Mouse (Mus musculus) cerebellum, postnatal 25 days (tissue): Measurements from ENCODE around the gene Hibadh.
"Not testable (repeated sequence)": the region's sequence is repeated elsewhere in the genome, so short reads cannot be mapped to it uniquely, and the experiment has no call there.

Experiments used
- DNase-seq, 2 experiments: peaks; one replicate each; pipeline ENCODE4 v3.0.0; 2021; ENCODE audit warnings: mixed read lengths in 2 of 2

Hibadh gene

GRCm38 (mm10) chr6:52640224-52640712 lies at the start of gene Hibadh:
TSS of gene Hibadh (minus strand) at chr6:52640389.
- DNase-seq = peak; percentile 99

- DNase-seq = no peak
Observed at GRCm38 (mm10) chr6:52686901-52687500, 46.8 kb upstream of the Hibadh start.

DNA sequence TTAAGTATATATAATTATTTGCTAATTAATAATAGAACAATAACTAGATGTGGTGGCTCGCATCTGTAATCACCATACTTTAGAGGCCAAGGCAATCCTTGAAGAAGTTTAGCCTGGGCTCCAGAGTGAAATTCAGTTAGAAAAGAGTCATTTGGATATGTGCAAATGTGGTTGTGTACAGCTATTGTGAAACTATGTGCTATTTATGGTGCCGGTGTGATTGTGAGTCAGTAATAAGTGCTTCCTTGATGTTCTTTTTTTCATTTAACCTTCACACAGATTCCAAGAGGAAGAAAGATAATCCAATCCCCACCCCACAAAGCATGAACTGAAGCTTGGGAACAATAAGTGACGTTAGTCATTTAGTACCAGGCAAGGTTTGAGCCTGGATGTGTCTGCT lies 42.4 kb upstream of the Hibadh start:
- no peak for DNase-seq

GRCm38 (mm10) chr6:52681847-52682485 lies 41.8 kb upstream of the Hibadh start:
- DNase-seq = no peak

- DNase-seq = no peak
Observed at GRCm38 (mm10) chr6:52680458-52681032, 40.4 kb upstream of the Hibadh start.

DNA sequence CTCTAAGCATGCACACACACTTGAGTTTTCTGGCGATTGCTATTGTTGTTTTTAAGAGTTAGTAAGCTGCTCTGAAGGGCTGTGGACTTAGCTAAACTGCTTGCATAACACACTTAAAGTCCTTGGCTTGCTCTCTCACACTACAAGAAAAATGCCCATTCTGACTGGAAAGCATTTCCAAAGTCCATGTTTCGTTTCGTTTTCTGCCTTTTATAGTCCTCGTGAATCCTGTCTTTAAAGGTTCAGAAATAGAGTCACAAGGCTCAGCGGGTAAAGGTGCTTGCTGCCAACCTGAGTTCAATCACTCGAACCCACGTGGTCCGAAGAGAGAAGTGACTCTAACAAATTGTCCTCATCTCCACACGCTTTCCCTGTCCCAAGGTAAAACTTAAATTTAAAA lies 39.4 kb upstream of the Hibadh start:
- DNase-seq = no peak

DNA sequence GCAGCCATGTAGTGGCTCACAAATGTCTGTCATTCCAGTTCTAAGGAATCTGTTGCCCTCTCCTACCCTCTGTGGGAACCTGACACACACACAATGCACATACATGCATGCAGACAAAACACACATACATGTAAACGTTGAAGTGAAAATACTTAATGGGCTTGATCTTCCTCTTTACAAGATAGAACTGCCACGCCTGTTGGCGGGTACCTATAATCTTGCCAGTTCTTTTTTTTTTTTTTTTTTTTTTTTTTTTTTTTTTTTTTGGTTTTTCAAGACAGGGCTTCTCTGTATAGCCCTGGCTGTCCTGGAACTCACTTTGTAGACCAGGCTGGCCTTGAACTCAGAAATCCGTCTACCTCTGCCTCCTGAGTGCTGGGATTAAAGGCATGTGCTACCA lies 37.3 kb upstream of the Hibadh start:
- not testable (repeated sequence) for DNase-seq

DNA sequence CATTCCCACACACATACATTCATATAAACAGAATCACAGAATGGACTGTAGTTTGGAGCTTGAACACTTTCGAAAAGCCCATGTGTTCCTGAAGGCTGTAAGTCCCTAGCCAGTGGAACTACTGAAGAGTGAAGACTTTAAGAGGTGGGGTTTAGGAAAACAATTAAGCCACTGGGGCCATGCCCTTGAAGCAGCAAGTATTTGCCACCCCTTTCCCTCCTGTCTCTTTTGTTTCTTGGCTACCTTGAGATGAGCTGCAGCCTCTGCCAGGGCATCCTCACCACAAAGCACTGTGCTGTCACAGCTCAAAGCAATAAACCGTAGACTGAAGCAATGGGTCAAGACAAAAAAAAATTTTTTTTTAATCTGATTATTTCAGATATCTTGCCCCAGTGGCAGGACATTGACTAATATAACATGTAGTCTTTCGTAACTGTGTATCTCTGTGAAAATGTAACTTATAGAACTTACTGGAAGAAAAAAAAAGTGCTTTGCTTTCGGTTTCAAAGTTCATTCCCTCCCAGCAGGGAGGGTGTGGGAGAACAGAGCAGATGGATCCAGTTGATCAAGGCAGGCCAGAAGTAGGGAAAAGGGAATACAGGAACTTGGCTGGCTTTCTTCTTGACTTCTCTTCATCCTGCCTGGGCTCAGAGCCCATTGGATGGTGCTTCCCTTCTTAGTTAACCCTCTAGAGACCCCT lies 35.2 kb upstream of the Hibadh start:
- DNase-seq = no peak

DNA sequence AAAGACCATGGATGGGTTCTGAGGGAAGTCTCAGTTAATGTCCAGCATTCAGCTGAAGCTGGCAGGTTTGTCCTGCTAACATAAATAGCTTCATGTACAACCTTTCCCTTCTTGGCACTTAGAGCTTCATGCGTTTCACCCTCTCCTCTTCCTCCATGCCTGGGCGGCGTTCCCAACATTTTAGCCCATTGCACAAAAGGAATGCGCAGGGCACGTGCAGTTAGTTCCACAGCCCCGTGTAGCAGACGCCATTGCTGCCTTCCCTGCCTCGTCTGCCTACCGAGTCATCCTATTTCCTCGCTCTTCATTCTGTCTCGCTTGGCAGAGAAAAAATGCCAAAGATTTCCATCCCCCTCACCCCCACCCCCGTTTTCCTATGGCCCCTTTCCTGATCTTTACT lies 34.4 kb upstream of the Hibadh start:
- no peak for DNase-seq

DNA sequence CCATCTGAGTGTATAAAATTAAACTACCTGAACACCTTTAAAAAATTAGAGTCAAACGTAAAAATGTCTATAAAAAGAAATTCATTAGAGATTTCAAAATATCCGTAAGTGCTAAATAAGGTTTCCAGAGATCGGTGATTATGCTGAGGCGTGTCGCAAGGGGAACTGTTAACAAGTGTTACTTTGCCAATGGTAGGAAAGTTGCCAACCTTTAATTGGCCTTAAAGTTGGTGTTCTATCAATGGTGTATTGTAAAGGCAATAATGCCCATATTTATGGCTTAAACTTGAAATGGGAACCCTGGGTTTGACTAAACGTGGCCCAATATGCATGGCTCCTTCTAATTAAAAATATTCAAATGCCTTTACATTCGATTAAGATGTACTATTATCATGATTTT lies 33.5 kb upstream of the Hibadh start:
- DNase-seq = no peak

GRCm38 (mm10) chr6:52672539-52672938 lies 32.4 kb upstream of the Hibadh start:
- DNase-seq = no peak

DNA sequence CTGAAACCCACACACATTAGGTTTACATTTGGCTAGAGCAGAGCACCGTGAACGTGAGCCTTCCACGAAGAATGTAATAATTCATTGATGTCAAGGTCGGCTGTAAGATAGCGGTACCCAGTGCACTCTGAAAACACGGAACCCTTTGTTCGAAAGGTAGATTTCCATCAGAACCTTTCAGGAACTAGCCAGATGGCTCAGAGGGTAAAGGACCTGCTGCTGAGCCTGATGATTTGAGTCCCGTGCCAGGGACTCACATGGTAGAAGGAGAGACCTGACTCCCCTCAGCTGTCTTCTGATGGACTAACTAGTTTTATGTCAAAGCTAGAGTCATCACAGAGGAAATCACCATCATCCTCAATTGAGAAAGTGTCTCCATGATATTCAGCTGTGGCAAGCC lies 31.6 kb upstream of the Hibadh start:
- DNase-seq = no peak

GRCm38 (mm10) chr6:52669878-52670277 lies 29.7 kb upstream of the Hibadh start:
- not testable (repeated sequence) for DNase-seq

DNA sequence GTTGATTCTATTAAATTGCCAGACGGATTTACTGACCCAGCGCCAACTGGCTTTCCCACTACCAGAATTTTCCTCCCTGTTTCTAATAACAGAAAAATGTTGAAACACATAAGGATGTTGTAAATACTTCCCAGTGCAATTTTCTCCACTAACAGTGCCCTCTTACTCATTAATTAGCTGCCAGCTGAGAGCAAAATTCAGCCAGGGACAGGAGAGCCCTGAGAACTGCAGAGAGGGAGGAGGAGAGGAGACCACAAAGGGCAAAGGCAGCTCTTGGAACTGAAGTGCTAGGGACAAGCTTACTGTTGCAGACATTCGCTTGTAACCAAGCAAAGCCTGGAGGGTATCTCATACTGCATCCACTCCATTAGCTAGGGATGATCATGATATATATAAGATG lies 27.5 kb upstream of the Hibadh start:
- DNase-seq = no peak

GRCm38 (mm10) chr6:52663021-52663420 lies 22.8 kb upstream of the Hibadh start:
- DNase-seq = no peak

- DNase-seq = no peak
Observed at GRCm38 (mm10) chr6:52655266-52655665, 15.1 kb upstream of the Hibadh start.

DNA sequence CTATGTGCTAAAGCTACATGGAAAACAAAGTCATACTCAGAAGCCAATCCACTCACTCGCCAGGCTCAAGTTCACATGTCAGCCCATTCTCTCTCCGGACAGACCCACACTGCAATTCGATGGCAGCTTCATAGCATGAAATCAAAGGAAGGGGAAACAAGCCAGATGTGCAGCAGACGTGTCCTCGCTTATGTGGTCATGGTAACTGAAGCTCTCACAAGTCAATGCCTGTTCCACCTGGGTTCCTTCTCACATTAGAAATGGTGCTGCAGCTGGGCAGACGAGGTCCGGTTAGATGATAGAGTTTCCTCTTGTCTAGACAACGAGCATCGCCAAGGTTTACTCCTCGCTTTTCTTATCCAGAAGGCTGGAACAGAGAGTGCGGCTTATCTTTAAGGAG lies 8.6 kb upstream of the Hibadh start:
- DNase-seq = no peak

- no peak for DNase-seq
Observed at GRCm38 (mm10) chr6:52648031-52648430, 7.8 kb upstream of the Hibadh start.

- no peak for DNase-seq
Observed at GRCm38 (mm10) chr6:52645926-52646325, 5.7 kb upstream of the Hibadh start.

DNA sequence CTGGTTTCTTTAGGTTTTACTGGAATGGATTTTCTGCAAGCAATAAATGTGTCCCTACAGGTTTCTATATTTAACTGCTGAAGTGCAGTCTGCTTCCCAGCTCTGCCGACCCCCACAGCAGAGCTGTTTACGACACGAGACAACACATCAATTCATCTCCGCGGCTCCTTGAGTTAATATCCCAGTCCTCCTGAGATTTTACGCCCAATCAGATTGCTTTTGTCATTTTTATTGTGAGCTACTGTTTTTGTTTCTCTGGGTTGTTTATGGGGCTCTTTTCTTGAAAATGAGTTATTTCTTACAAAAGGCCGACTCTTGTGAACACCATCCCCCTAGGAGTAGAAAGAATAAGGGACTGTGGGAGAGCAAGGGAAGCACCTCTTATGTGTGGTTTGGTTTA lies 2.0 kb upstream of the Hibadh start:
- no peak for DNase-seq

- no peak for DNase-seq
Observed at GRCm38 (mm10) chr6:52641076-52641475, 887 bp upstream of the Hibadh start.

DNA sequence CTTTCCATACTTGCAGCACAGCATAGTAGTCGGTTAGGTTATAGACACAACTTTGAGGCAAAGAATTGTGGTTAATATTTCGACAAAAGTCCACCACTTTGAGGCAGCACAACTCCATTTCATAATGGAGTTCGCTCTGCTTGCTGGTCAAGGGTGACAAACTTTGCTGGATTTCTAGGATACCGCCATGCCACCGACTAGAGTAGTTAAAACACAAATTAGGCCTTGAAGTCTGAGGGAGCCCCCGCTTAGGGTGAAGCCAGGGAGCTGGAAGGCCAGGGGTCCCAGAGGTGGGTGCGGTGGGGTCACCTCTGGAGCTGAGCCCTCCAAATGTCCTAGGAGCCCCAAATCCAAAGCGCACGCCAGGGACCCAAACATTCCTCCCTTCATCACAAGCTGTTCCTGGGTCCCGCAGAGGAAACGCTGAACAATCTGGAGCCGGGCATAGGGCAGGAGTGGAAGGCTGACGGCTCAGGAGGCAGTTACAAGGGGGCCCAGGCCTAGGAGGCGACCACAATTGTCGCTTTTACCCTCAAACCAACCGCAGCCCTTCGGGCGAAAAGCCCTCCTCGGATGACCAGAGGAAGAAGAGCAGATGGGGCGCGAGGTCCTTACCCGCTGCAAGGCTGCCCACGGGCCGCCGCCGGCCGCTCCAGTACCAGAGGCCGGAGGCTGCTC lies 504 bp downstream of the Hibadh start:
- no peak for DNase-seq
